Mouse (Mus musculus) E14TG2a.4 (cell line): ENCODE measurements around the gene Fpr-rs3.

Experiments
- CTCF ChIP-seq: conservative IDR thresholded peaks from 2 replicates; pipeline ENCODE4 v1.5.1; 2014; ENCODE audit warnings: low read length
- NANOG ChIP-seq: IDR thresholded peaks from 2 replicates; pipeline ENCODE4 v1.6.1; 2014; ENCODE audit warnings: borderline replicate concordance, low read length, mixed read lengths
- POU5F1 ChIP-seq: IDR thresholded peaks from 2 replicates; pipeline ENCODE4 v1.6.1; 2014; ENCODE audit warnings: low read length, borderline replicate concordance

DNA sequence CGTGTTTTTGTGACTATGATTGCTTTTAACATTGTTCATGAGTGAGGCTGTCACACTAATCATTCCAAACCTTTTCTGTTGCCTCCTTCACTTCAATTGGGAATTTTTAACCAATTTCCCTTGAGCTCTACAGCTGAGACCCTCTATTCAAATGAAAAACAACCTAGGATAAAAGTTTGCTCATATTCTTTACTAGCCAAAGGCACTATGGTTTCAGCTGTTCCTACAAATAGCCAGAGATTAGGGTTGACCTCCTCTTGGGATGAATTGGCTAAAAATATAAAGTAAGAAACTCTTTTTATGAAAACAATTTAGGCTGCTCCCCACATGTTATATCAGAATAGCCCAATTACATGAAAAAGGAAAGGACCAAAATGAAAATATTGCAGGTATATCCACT is 28.4 kb downstream of the Fpr-rs3 start, which contains the start of gene Vmn2r110:
- TF ChIP-seq CTCF (no peak), POU5F1 (no peak), NANOG (no peak)
